8 mouse cellular contexts compared by ENCODE assay signal in the genomic region with DNA sequence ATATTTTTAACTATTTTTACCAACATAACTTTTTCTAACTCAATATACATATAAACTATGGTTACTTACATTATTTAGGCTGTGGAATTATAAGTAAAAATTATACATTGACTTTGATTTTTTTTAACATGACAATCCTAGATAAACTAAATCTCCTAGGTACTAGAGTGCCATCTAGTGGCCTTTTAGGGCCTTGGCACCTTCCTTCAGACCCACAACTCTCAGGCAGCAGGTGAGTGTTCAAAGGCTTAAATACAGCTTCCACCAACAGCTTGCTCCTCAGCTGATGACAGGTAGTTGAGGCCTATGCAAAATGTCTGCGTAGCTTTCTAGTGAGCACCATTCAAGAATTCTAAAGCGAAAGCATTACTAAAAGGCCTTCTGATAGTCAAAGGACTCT. TPM values are rescaled to one million over a fixed set of nuclear protein-coding genes. Genes with fewer than 3 reads are reported as not detected.
DNase-seq lines count a peak whose midpoint lies in the region; ATAC-seq and TF ChIP-seq lines count a peak whose summit lies in the region.

No protein-coding gene starts in this region.

- H3K9me3 ChIP-seq in embryonic facial prominence, embryonic 11.5 days (replicated peaks; ENCODE audit: control insufficient read depth, low read length): no peaks in the 10 kb centered on the region
- no peaks in the 10 kb centered on the region for H3K9me3 ChIP-seq in embryonic facial prominence, embryonic 10.5 days
- no peaks in the 10 kb centered on the region for H3K9me3 ChIP-seq in midbrain, embryonic 11.5 days (ENCODE audit: control insufficient read depth, low read length)
- no peaks in the 10 kb centered on the region for H3K9me3 ChIP-seq in midbrain, embryonic 10.5 days (replicated peaks)
- no peaks in the 10 kb centered on the region for H3K9me3 ChIP-seq in midbrain, postnatal 0 days (ENCODE audit: low read length)

- no peak overlapping the region for H3K27ac ChIP-seq in embryonic facial prominence, embryonic 11.5 days (replicated peaks; ENCODE audit: low read depth, low read length)
- no peak overlapping the region for H3K27ac ChIP-seq in embryonic facial prominence, embryonic 10.5 days (replicated peaks)
- no peak overlapping the region for H3K27ac ChIP-seq in midbrain, embryonic 11.5 days (ENCODE audit: low read depth, low read length)
- H3K27ac ChIP-seq in midbrain, embryonic 10.5 days (replicated peaks): no peak overlapping the region
- no peak overlapping the region for H3K27ac ChIP-seq in cerebellum, adult 2 months (ENCODE audit: insufficient read depth, low read length)
- no peak overlapping the region for H3K27ac ChIP-seq in midbrain, postnatal 0 days (ENCODE audit: low read depth, low read length)

- ATAC-seq in embryonic facial prominence, embryonic 11.5 days (replicated peaks; ENCODE audit: insufficient number of reproducible peaks, low FRiP score, low TSS enrichment, low read depth): no peak
- no peak for ATAC-seq in midbrain, embryonic 11.5 days (ENCODE audit: low FRiP score)
- ATAC-seq in midbrain, postnatal 0 days (ENCODE audit: low FRiP score): peak; percentile 62; the same call in 1 of the 2 replicates

- TF ChIP-seq POLR2A in cerebellum, adult 2 months (IDR thresholded peaks at IDR 0.05; ENCODE audit: borderline replicate concordance, insufficient read depth, low read length): no peak

- H3K4me2 ChIP-seq in embryonic facial prominence, embryonic 11.5 days (ENCODE audit: low read depth, low read length): no peak overlapping the region
- H3K4me2 ChIP-seq in midbrain, embryonic 11.5 days: no peak overlapping the region
- H3K4me2 ChIP-seq in midbrain, postnatal 0 days (ENCODE audit: low read depth, low read length, poor library complexity, severe bottlenecking): no peak overlapping the region

- peak; percentile 59; the same call in 1 of the 2 replicates for TF ChIP-seq CTCF in cerebellum, adult 2 months (IDR thresholded peaks at IDR 0.05; ENCODE audit: borderline replicate concordance, insufficient read depth, low read depth, low read length)
- peak; percentile 82 for TF ChIP-seq CTCF in midbrain, postnatal 0 days (IDR thresholded peaks at IDR 0.05)

- H3K36me3 ChIP-seq in embryonic facial prominence, embryonic 11.5 days (replicated peaks; ENCODE audit: control insufficient read depth, insufficient read depth, low read depth, low read length): no peaks in the 10 kb centered on the region; the same call in 1 of the 2 replicates
- H3K36me3 ChIP-seq in embryonic facial prominence, embryonic 10.5 days (replicated peaks): peaks cover 48% of the 10 kb centered on the region
- H3K36me3 ChIP-seq in midbrain, embryonic 11.5 days (ENCODE audit: control insufficient read depth, insufficient read depth, low read length): no peaks in the 10 kb centered on the region
- H3K36me3 ChIP-seq in midbrain, embryonic 10.5 days: peaks cover 44% of the 10 kb centered on the region
- peaks cover 21% of the 10 kb centered on the region for H3K36me3 ChIP-seq in midbrain, postnatal 0 days (ENCODE audit: insufficient read depth, low read length)

- H3K4me1 ChIP-seq in embryonic facial prominence, embryonic 11.5 days (ENCODE audit: control insufficient read depth, insufficient read depth, low read length): no peaks in the 10 kb centered on the region
- no peaks in the 10 kb centered on the region for H3K4me1 ChIP-seq in embryonic facial prominence, embryonic 10.5 days
- no peaks in the 10 kb centered on the region for H3K4me1 ChIP-seq in midbrain, embryonic 11.5 days (ENCODE audit: control insufficient read depth, insufficient read depth, low read length)
- H3K4me1 ChIP-seq in midbrain, embryonic 10.5 days: peaks cover 4% of the 10 kb centered on the region; the same call in 1 of the 2 replicates
- H3K4me1 ChIP-seq in cerebellum, adult 2 months (ENCODE audit: control insufficient read depth, insufficient read depth, low read length): peaks cover 3% of the 10 kb centered on the region; the same call in 1 of the 2 replicates
- no peaks in the 10 kb centered on the region for H3K4me1 ChIP-seq in midbrain, postnatal 0 days (ENCODE audit: insufficient read depth, low read length)

- H3K4me3 ChIP-seq in embryonic facial prominence, embryonic 11.5 days (ENCODE audit: low read depth, low read length): no peak overlapping the region
- no peak overlapping the region for H3K4me3 ChIP-seq in embryonic facial prominence, embryonic 10.5 days
- no peak overlapping the region for H3K4me3 ChIP-seq in midbrain, embryonic 11.5 days (ENCODE audit: low read depth, low read length)
- no peak overlapping the region for H3K4me3 ChIP-seq in midbrain, embryonic 10.5 days
- H3K4me3 ChIP-seq in cerebellum, adult 2 months (replicated peaks; ENCODE audit: insufficient read depth, low read depth, low read length): no peak overlapping the region
- no peak overlapping the region for H3K4me3 ChIP-seq in midbrain, postnatal 0 days (ENCODE audit: low read depth, low read length)

- no peak overlapping the region for H3K9ac ChIP-seq in embryonic facial prominence, embryonic 11.5 days (replicated peaks; ENCODE audit: low read length)
- no peak overlapping the region for H3K9ac ChIP-seq in midbrain, embryonic 11.5 days (ENCODE audit: low read length)
- no peak overlapping the region for H3K9ac ChIP-seq in midbrain, postnatal 0 days (replicated peaks; ENCODE audit: low read length, poor library complexity, severe bottlenecking)

- WGBS in embryonic facial prominence, embryonic 11.5 days: 69% methylated on average over 2 of the region's 2 CpGs
- 65% methylated on average over 2 of the region's 2 CpGs for WGBS in embryonic facial prominence, embryonic 10.5 days
- 64% methylated on average over 2 of the region's 2 CpGs for WGBS in midbrain, embryonic 11.5 days
- 64% methylated on average over 2 of the region's 2 CpGs for WGBS in midbrain, embryonic 10.5 days
- WGBS in cerebellum, adult 2 months: 78% methylated on average over 2 of the region's 2 CpGs
- 65% methylated on average over 2 of the region's 2 CpGs for WGBS in midbrain, postnatal 0 days

- H3K27me3 ChIP-seq in embryonic facial prominence, embryonic 11.5 days (ENCODE audit: control insufficient read depth, insufficient read depth, low read length): no peaks in the 10 kb centered on the region
- no peaks in the 10 kb centered on the region for H3K27me3 ChIP-seq in embryonic facial prominence, embryonic 10.5 days (replicated peaks; ENCODE audit: low read depth, poor library complexity, severe bottlenecking)
- no peaks in the 10 kb centered on the region for H3K27me3 ChIP-seq in midbrain, embryonic 11.5 days (ENCODE audit: control insufficient read depth, insufficient read depth, low read length)
- no peaks in the 10 kb centered on the region for H3K27me3 ChIP-seq in midbrain, embryonic 10.5 days (ENCODE audit: low read depth, poor library complexity, severe bottlenecking)
- no peaks in the 10 kb centered on the region for H3K27me3 ChIP-seq in cerebellum, adult 2 months (ENCODE audit: control insufficient read depth, insufficient read depth, low read length)
- H3K27me3 ChIP-seq in midbrain, postnatal 0 days (ENCODE audit: insufficient read depth, low read length): no peaks in the 10 kb centered on the region

- peak; percentile 71 for DNase-seq in embryonic facial prominence, embryonic 11.5 days (ENCODE audit: low spot score)
- DNase-seq in embryonic facial prominence, embryonic 10.5 days (ENCODE audit: low spot score): no peak
- peak; percentile 90 for DNase-seq in midbrain, embryonic 11.5 days (ENCODE audit: low spot score, missing footprints)
- no peak for DNase-seq in midbrain, embryonic 10.5 days (ENCODE audit: low spot score)
- DNase-seq in cerebellum, adult 2 months: peak; percentile 38 to 42
- DNase-seq in kidney, adult 9 months: peak; percentile 75
- DNase-seq in midbrain, postnatal 0 days (ENCODE audit: low spot score): peak; percentile 84
- no peak for DNase-seq in ovary, postnatal 14 days (ENCODE audit: low spot score)

RNA-seq across cellular contexts. Expression of gene Nit2, which starts 10.1 kb away (rescaled TPM):
- polyA plus RNA-seq in embryonic facial prominence, embryonic 11.5 days (2014; fragmentation: Nextera tagmentation; extraction: Ambion mirVana): 66.3 and 71.0 TPM in 2 replicates
- 62.2 and 68.1 TPM in 2 replicates for polyA plus RNA-seq in embryonic facial prominence, embryonic 10.5 days (2016; fragmentation: Nextera tagmentation; extraction: Ambion mirVana)
- 43.9 and 49.9 TPM in 2 replicates for polyA plus RNA-seq in midbrain, embryonic 11.5 days (2014; fragmentation: Nextera tagmentation; extraction: Ambion mirVana)
- polyA plus RNA-seq in midbrain, embryonic 10.5 days (2016; fragmentation: Nextera tagmentation; extraction: Ambion mirVana): 53.1 and 54.4 TPM in 2 replicates
- polyA plus RNA-seq in cerebellum, adult 2 months (2012; rRNA removed): 14.4 and 16.5 TPM in 2 replicates
- total RNA-seq in midbrain, postnatal 0 days (2014; rRNA removed): 19.7 and 30.3 TPM in 2 replicates
- 55.4 and 59.8 TPM in 2 replicates for polyA plus RNA-seq in midbrain, postnatal 0 days (2015; fragmentation: Nextera tagmentation; extraction: Ambion mirVana)

RNA-seq across cellular contexts. Expression of gene Tbc1d23, which starts 54.0 kb away (rescaled TPM):
- polyA plus RNA-seq in embryonic facial prominence, embryonic 11.5 days (2014; fragmentation: Nextera tagmentation; extraction: Ambion mirVana): 23.1 and 25.9 TPM in 2 replicates
- polyA plus RNA-seq in embryonic facial prominence, embryonic 10.5 days (2016; fragmentation: Nextera tagmentation; extraction: Ambion mirVana): 20.1 and 20.7 TPM in 2 replicates
- polyA plus RNA-seq in midbrain, embryonic 11.5 days (2014; fragmentation: Nextera tagmentation; extraction: Ambion mirVana): 23.8 and 24.7 TPM in 2 replicates
- 15.5 and 22.6 TPM in 2 replicates for polyA plus RNA-seq in midbrain, embryonic 10.5 days (2016; fragmentation: Nextera tagmentation; extraction: Ambion mirVana)
- 39.4 and 42.8 TPM in 2 replicates for polyA plus RNA-seq in cerebellum, adult 2 months (2012; rRNA removed)
- total RNA-seq in midbrain, postnatal 0 days (2014; rRNA removed): 66.1 and 78.3 TPM in 2 replicates
- 31.3 and 36.9 TPM in 2 replicates for polyA plus RNA-seq in midbrain, postnatal 0 days (2015; fragmentation: Nextera tagmentation; extraction: Ambion mirVana)

RNA-seq across cellular contexts. Expression of gene Tomm70a, which starts 55.8 kb away (rescaled TPM):
- 68.5 and 75.5 TPM in 2 replicates for polyA plus RNA-seq in embryonic facial prominence, embryonic 11.5 days (2014; fragmentation: Nextera tagmentation; extraction: Ambion mirVana)
- polyA plus RNA-seq in embryonic facial prominence, embryonic 10.5 days (2016; fragmentation: Nextera tagmentation; extraction: Ambion mirVana): 50.0 and 50.3 TPM in 2 replicates
- polyA plus RNA-seq in midbrain, embryonic 11.5 days (2014; fragmentation: Nextera tagmentation; extraction: Ambion mirVana): 67.9 and 74.1 TPM in 2 replicates
- polyA plus RNA-seq in midbrain, embryonic 10.5 days (2016; fragmentation: Nextera tagmentation; extraction: Ambion mirVana): 47.8 and 51.0 TPM in 2 replicates
- polyA plus RNA-seq in cerebellum, adult 2 months (2012; rRNA removed): 50.5 and 51.6 TPM in 2 replicates
- total RNA-seq in midbrain, postnatal 0 days (2014; rRNA removed): 107 and 121 TPM in 2 replicates
- polyA plus RNA-seq in midbrain, postnatal 0 days (2015; fragmentation: Nextera tagmentation; extraction: Ambion mirVana): 60.0 and 66.5 TPM in 2 replicates

Comparison
In these comparisons a context has a peak if more than half of its experiments do, and no peak if none do; other contexts are left out.
1. DNase-seq: peak in embryonic facial prominence, embryonic 11.5 days (single experiment), midbrain, embryonic 11.5 days (single experiment), cerebellum, adult 2 months (2 of 2), kidney, adult 9 months (single experiment) and midbrain, postnatal 0 days (single experiment); none in embryonic facial prominence, embryonic 10.5 days (single experiment), midbrain, embryonic 10.5 days (single experiment) and ovary, postnatal 14 days (single experiment).